Mouse (Mus musculus) embryonic fibroblast, embryonic 13.5 days (primary cell): ENCODE measurements around the gene Cd248.

Source experiments
- CTCF ChIP-seq: IDR thresholded peaks from 2 replicates; pipeline ENCODE4 v1.5.1; 2011; ENCODE audit warnings: mild to moderate bottlenecking, control low read depth, low read length, moderate library complexity, borderline replicate concordance; ENCODE audit not compliant: insufficient read depth
- POLR2A ChIP-seq: IDR thresholded peaks from 2 replicates; pipeline ENCODE4 v1.6.1; 2011; ENCODE audit warnings: low read depth, mild to moderate bottlenecking, control low read depth, low read length, moderate library complexity

- TF ChIP-seq CTCF = no peak
- TF ChIP-seq POLR2A = no peak
These were observed 16.9 kb downstream of the Cd248 start for GRCm38 (mm10) chr19:5084834-5085144.
